Mouse (Mus musculus) thymus, adult 2 months (tissue): ENCODE measurements at regions not wholly inside any gene's neighbourhood (a gene's known extent, or its start where the extent isn't known, plus 50 kb on each side); places are given as distances from the start of the nearest gene placed in this dataset.
"Not testable (repeated sequence)": the region's sequence is repeated elsewhere in the genome, so short reads cannot be mapped to it uniquely, and the experiment has no call there.

Experiments used
- DNase-seq: peaks from one replicate; pipeline ENCODE4 v3.0.0; 2021
- H3K27ac ChIP-seq: fragments of 200-500 bp; 2 replicates; pipeline ENCODE4 v1.5.1; 2012; ENCODE audit warnings: low read length, control low read depth; ENCODE audit not compliant: control insufficient read depth, insufficient read depth
- H3K27me3 ChIP-seq: fragments of 200-500 bp; 2 replicates; pipeline ENCODE4 v1.6.1; 2012; ENCODE audit warnings: mild to moderate bottlenecking, low read length, moderate library complexity, mixed read lengths; ENCODE audit not compliant: control insufficient read depth, insufficient read depth
- H3K36me3 ChIP-seq: fragments of 200-500 bp; 2 replicates; pipeline ENCODE4 v1.6.1; 2012; ENCODE audit warnings: mild to moderate bottlenecking, low read length, moderate library complexity; ENCODE audit not compliant: control insufficient read depth, insufficient read depth
- H3K4me1 ChIP-seq: fragments of 200-500 bp; replicated peaks from 2 replicates; pipeline ENCODE4 v1.6.1; 2012; ENCODE audit warnings: low read length; ENCODE audit not compliant: control insufficient read depth, insufficient read depth
- H3K4me3 ChIP-seq: fragments of 200-500 bp; 2 replicates; pipeline ENCODE4 v1.5.1; 2012; ENCODE audit warnings: mild to moderate bottlenecking, low read length, control low read depth, moderate library complexity; ENCODE audit not compliant: control insufficient read depth, insufficient read depth
- CTCF ChIP-seq: fragments of 200-500 bp; IDR thresholded peaks from 2 replicates; pipeline ENCODE4 v1.5.1; 2012; ENCODE audit warnings: mild to moderate bottlenecking, control low read depth, low read length, moderate library complexity, borderline replicate concordance; ENCODE audit not compliant: control insufficient read depth, poor library complexity, insufficient read depth; ENCODE audit errors: extremely low read depth
- POLR2A ChIP-seq: fragments of 200-500 bp; IDR thresholded peaks from 2 replicates; pipeline ENCODE4 v1.6.1; 2012; ENCODE audit warnings: mild to moderate bottlenecking, low read length, control low read depth, moderate library complexity; ENCODE audit not compliant: control insufficient read depth, poor library complexity, insufficient read depth; ENCODE audit errors: extremely low read depth
- WGBS: fragments of 180-500 bp; shearing (Covaris S2); methylation state at CpG from one replicate; pipeline ENCODE4 v1.1.7; 2018; 5-methylcytosine and 5-hydroxymethylcytosine counted together

GRCm38 (mm10) chr6:48175234-48175633, 88.8 kb upstream of the Zfp746 start:
- 86% methylated on average over 2 of the region's 2 CpGs for WGBS
- DNase-seq = no peak
- Histone ChIP-seq H3K4me1 (no peaks in the 10 kb centered on the region), H3K4me3 (no peak overlapping the region), H3K27me3 (no peaks in the 10 kb centered on the region), H3K36me3 (no peaks in the 10 kb centered on the region), H3K27ac (no peak overlapping the region)
- TF ChIP-seq POLR2A = no peak
- no peak for TF ChIP-seq CTCF

GRCm38 (mm10) chr6:48172769-48173168, 86.4 kb upstream of the Zfp746 start:
- not testable (repeated sequence) for H3K4me1 ChIP-seq, DNase-seq, H3K27me3 ChIP-seq, H3K4me3 ChIP-seq, H3K27ac ChIP-seq, H3K36me3 ChIP-seq
- 96% methylated on average over 13 of the region's 13 CpGs for WGBS

GRCm38 (mm10) chr6:48136851-48137250, 50.5 kb upstream of the Zfp746 start:
- H3K36me3 ChIP-seq = no peaks in the 10 kb centered on the region
- WGBS = 66% methylated on average over 2 of the region's 2 CpGs

More at GRCm38 (mm10) chr6:48136851-48137250, 50.5 kb upstream of the Zfp746 start:
- no peaks in the 10 kb centered on the region for H3K4me1 ChIP-seq
- no peaks in the 10 kb centered on the region for H3K27me3 ChIP-seq
- H3K4me3 ChIP-seq = no peak overlapping the region
- H3K27ac ChIP-seq = no peak overlapping the region
- TF ChIP-seq POLR2A = no peak
- no peak for TF ChIP-seq CTCF
- DNase-seq = no peak
